Mouse (Mus musculus) intestine, postnatal 0 days (tissue): ENCODE measurements around the gene Fars2. TPM values are rescaled to one million over a fixed set of nuclear protein-coding genes. Genes with fewer than 3 reads are reported as not detected.
"Not testable (repeated sequence)": the region's sequence is repeated elsewhere in the genome, so short reads cannot be mapped to it uniquely, and the experiment has no call there.

Source experiments
- ATAC-seq: fragments of 200-750 bp; cut with Nextera tagmentation; 2 replicates; pipeline ENCODE4 v1.8.0; 2017; ENCODE audit warnings: mild to moderate bottlenecking, moderate TSS enrichment, moderate library complexity
- H3K27ac ChIP-seq: fragments of 300-500 bp; sonication (generic); 2 replicates; pipeline ENCODE4 v1.5.1; 2014; ENCODE audit warnings: mild to moderate bottlenecking, low read depth, low read length, moderate library complexity
- H3K27me3 ChIP-seq: fragments of 300-500 bp; sonication (generic); replicated peaks from 2 replicates; pipeline ENCODE4 v1.6.1; 2014; ENCODE audit warnings: low read length, mixed read lengths; ENCODE audit not compliant: control insufficient read depth, insufficient read depth
- H3K36me3 ChIP-seq: fragments of 300-500 bp; sonication (generic); 2 replicates; pipeline ENCODE4 v1.6.1; 2014; ENCODE audit warnings: mild to moderate bottlenecking, moderate library complexity; ENCODE audit not compliant: control insufficient read depth, insufficient read depth
- H3K4me1 ChIP-seq: fragments of 300-500 bp; sonication (generic); replicated peaks from 2 replicates; pipeline ENCODE4 v1.6.1; 2014; ENCODE audit warnings: antibody characterized with exemption, low read length, mixed read lengths; ENCODE audit not compliant: control insufficient read depth, insufficient read depth
- H3K4me2 ChIP-seq: fragments of 300-500 bp; sonication (generic); replicated peaks from 2 replicates; pipeline ENCODE4 v1.6.1; 2014; ENCODE audit warnings: low read depth, mild to moderate bottlenecking, moderate library complexity
- H3K4me3 ChIP-seq: fragments of 300-500 bp; sonication (generic); 2 replicates; pipeline ENCODE4 v1.5.1; 2014; ENCODE audit warnings: low read depth, low read length
- H3K9ac ChIP-seq: fragments of 300-500 bp; sonication (generic); 2 replicates; pipeline ENCODE4 v1.6.1; 2014; ENCODE audit warnings: mild to moderate bottlenecking, low read depth, low read length
- H3K9me3 ChIP-seq: fragments of 300-500 bp; sonication (generic); 2 replicates; pipeline ENCODE4 v1.6.1; 2016; ENCODE audit warnings: mixed run types; ENCODE audit not compliant: control insufficient read depth
- CTCF ChIP-seq: sonication (generic); IDR thresholded peaks from 2 replicates; pipeline ENCODE4 v1.5.1; 2016; ENCODE audit warnings: low read depth, mild to moderate bottlenecking, control low read depth, antibody characterized with exemption, moderate library complexity
- WGBS: fragments of 180-500 bp; shearing (Covaris S2); extraction: QIAGEN DNeasy Blood & Tissue Kit; methylation state at CpG from one replicate; pipeline ENCODE4 v1.1.7; 2014; 5-methylcytosine and 5-hydroxymethylcytosine counted together
- polyA plus RNA-seq: library from polyadenylated mRNA; unstranded; fragments of >200 nt; fragmentation: Nextera tagmentation; extraction: Ambion mirVana; gene quantifications from 2 replicates; pipeline ENCODE4 v1.2.1, GENCODE M21; 2015

The Fars2 gene
- polyA plus RNA-seq, 1 experiment from 2014 or later: 29.8 TPM

- no peaks in the 10 kb centered on the region for H3K27me3 ChIP-seq
- H3K4me1 ChIP-seq: 0 out of 2 replicates have a peak, but pooled peaks cover 4% of the 10 kb centered on the region
- 39% methylated on average over 3 of the region's 3 CpGs for WGBS
Observed at GRCm38 (mm10) chr13:36460473-36460872, 343.3 kb downstream of the Fars2 start.

GRCm38 (mm10) chr13:36463669-36464068, 346.5 kb downstream of the Fars2 start:
- no peaks in the 10 kb centered on the region for H3K27me3 ChIP-seq
- H3K4me3 ChIP-seq: no peak overlapping the region
- no peak for ATAC-seq

More at GRCm38 (mm10) chr13:36460473-36460872, 343.3 kb downstream of the Fars2 start:
- TF ChIP-seq CTCF: no peak
- H3K9ac ChIP-seq: no peak overlapping the region
- ATAC-seq: no peak
- H3K27ac ChIP-seq: no peak overlapping the region
- H3K4me2 ChIP-seq: no peak overlapping the region
- no peaks in the 10 kb centered on the region for H3K36me3 ChIP-seq
- H3K4me3 ChIP-seq: no peak overlapping the region
- no peaks in the 10 kb centered on the region for H3K9me3 ChIP-seq

GRCm38 (mm10) chr13:36466076-36466475, 348.9 kb downstream of the Fars2 start:
- H3K4me2 ChIP-seq, H3K9ac ChIP-seq, H3K36me3 ChIP-seq, ATAC-seq, H3K9me3 ChIP-seq, H3K4me3 ChIP-seq, H3K4me1 ChIP-seq, H3K27ac ChIP-seq, H3K27me3 ChIP-seq: not testable (repeated sequence)
- 51% methylated on average over 3 of the region's 3 CpGs for WGBS

More at GRCm38 (mm10) chr13:36463669-36464068, 346.5 kb downstream of the Fars2 start:
- Histone ChIP-seq H3K36me3 (no peaks in the 10 kb centered on the region), H3K9ac (no peak overlapping the region), H3K9me3 (no peaks in the 10 kb centered on the region), H3K27ac (no peak overlapping the region), H3K4me1 (0 out of 2 replicates have a peak, but pooled peaks cover 4% of the 10 kb centered on the region), H3K4me2 (no peak overlapping the region)
- TF ChIP-seq CTCF: no peak

- Histone ChIP-seq H3K9ac (no peak overlapping the region), H3K27me3 (no peaks in the 10 kb centered on the region), H3K4me1 (no peaks in the 10 kb centered on the region), H3K4me2 (no peak overlapping the region), H3K9me3 (no peaks in the 10 kb centered on the region), H3K36me3 (no peaks in the 10 kb centered on the region), H3K27ac (no peak overlapping the region), H3K4me3 (no peak overlapping the region)
- no peak for TF ChIP-seq CTCF
- no peak for ATAC-seq
- 85% methylated on average over 5 of the region's 5 CpGs for WGBS
Observed at GRCm38 (mm10) chr13:36466515-36466921, 349.3 kb downstream of the Fars2 start.

DNA sequence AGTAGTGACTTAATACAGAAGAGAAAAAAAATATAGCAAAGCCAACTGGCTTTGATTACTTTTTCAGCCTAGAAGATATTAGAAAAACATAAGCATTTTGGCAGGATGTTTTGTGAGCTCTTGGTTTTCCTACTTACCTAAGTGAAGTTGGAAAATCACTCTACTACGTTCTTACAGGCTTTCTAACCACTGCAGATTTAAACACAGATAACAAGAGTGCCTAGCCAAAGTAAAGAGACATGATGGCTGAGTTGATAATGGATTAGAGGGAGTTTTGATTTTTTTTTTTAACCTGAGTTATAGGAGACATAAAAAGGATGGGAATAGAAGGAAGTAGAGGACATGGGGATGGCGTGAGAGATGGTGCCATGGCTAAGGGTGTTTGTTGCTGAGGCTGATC, 350.6 kb downstream of the Fars2 start:
- no peak for ATAC-seq
- Histone ChIP-seq H3K27ac (no peak overlapping the region), H3K27me3 (no peaks in the 10 kb centered on the region), H3K9ac (no peak overlapping the region), H3K4me1 (no peaks in the 10 kb centered on the region), H3K4me2 (no peak overlapping the region), H3K4me3 (no peak overlapping the region), H3K9me3 (no peaks in the 10 kb centered on the region), H3K36me3 (no peaks in the 10 kb centered on the region)
- WGBS: 66% methylated on average over 2 of the region's 2 CpGs
- TF ChIP-seq CTCF: no peak

GRCm38 (mm10) chr13:36468963-36469362, 351.8 kb downstream of the Fars2 start:
- no peak for TF ChIP-seq CTCF
- Histone ChIP-seq H3K4me2 (no peak overlapping the region), H3K27me3 (no peaks in the 10 kb centered on the region), H3K9ac (no peak overlapping the region), H3K9me3 (no peaks in the 10 kb centered on the region), H3K4me1 (no peaks in the 10 kb centered on the region), H3K27ac (no peak overlapping the region), H3K4me3 (no peak overlapping the region), H3K36me3 (no peaks in the 10 kb centered on the region)
- ATAC-seq: no peak
- 76% methylated on average over 2 of the region's 2 CpGs for WGBS

DNA sequence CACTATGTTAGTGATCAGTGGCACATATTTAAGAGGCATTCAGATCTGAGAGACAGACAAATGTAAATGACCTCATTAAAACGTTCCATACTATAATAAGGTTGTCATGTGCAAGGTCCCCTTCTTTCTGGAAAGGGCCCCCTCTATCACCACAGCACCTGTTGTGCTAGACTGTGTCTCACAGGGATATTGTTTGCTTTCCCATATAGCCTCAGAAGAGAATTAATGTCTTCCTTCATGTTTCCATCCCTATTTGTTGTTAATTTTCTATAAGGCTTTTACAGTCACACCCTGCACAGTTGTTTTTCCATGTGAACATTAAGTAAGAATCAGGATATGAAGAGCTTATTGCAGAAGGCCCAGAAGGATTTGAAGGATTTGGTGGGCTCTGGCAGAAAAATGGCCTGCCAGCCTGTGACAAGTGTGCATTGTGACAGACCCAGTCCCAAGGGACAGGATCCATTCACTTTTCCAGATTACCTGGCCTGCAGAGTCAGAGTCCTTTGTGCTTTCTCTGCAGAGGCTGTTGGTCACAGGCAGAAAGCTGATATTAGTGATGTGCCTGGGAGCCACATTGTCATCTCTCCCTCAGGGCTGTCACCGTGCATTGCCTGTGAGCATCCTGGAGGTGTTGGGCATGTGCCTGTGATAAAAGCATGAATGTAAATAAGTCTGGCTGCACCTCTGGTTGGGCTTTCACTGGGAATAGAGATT, 352.4 kb downstream of the Fars2 start:
- Histone ChIP-seq H3K4me1 (no peaks in the 10 kb centered on the region), H3K27ac (no peak overlapping the region), H3K4me3 (no peak overlapping the region), H3K36me3 (no peaks in the 10 kb centered on the region), H3K9me3 (no peaks in the 10 kb centered on the region), H3K4me2 (no peak overlapping the region), H3K27me3 (no peaks in the 10 kb centered on the region), H3K9ac (no peak overlapping the region)
- 77% methylated on average over 2 of the region's 2 CpGs for WGBS
- TF ChIP-seq CTCF: no peak
- no peak for ATAC-seq
